Mouse (Mus musculus): ENCODE data around the gene Npl.

GRCm38 (mm10) chr1:153583189-153583588 lies 33.3 kb upstream of the Npl start:
- TF ChIP-seq CTCF (IDR thresholded peaks at IDR 0.05; ENCODE audit: control insufficient read depth, insufficient read depth, low read length): no peak
- TF ChIP-seq POLR2A (IDR thresholded peaks at IDR 0.05; ENCODE audit: borderline replicate concordance, control insufficient read depth, low read depth, low read length): no peak
